Mouse (Mus musculus) limb, embryonic 10.5 days (tissue): ENCODE measurements around the gene Macrod2. TPM values are rescaled to one million over a fixed set of nuclear protein-coding genes. Genes with fewer than 3 reads are reported as not detected.

ENCODE experiments used
- DNase-seq: peaks from one replicate; pipeline ENCODE4 v3.0.0-alpha.2; 2017; ENCODE audit warnings: low spot score
- H3K27ac ChIP-seq: fragments of 300-500 bp; sonication (generic); 2 replicates; pipeline ENCODE4 v1.5.1; 2016; ENCODE audit warnings: mild to moderate bottlenecking
- H3K27me3 ChIP-seq: fragments of 300-500 bp; sonication (generic); 2 replicates; pipeline ENCODE4 v1.6.1; 2016; ENCODE audit warnings: low read depth, mild to moderate bottlenecking; ENCODE audit not compliant: poor library complexity, severe bottlenecking
- H3K36me3 ChIP-seq: fragments of 300-500 bp; sonication (generic); 2 replicates; pipeline ENCODE4 v1.6.1; 2016; ENCODE audit warnings: mild to moderate bottlenecking, moderate library complexity
- H3K4me1 ChIP-seq: fragments of 300-500 bp; sonication (generic); 2 replicates; pipeline ENCODE4 v1.6.1; 2016
- H3K4me3 ChIP-seq: fragments of 300-500 bp; sonication (generic); 2 replicates; pipeline ENCODE4 v1.5.1; 2016; ENCODE audit warnings: mild to moderate bottlenecking, moderate library complexity
- H3K9me3 ChIP-seq: fragments of 300-500 bp; sonication (generic); replicated peaks from 2 replicates; pipeline ENCODE4 v1.6.1; 2016; ENCODE audit warnings: mild to moderate bottlenecking
- WGBS: fragments of 180-500 bp; shearing (Covaris S2); methylation state at CpG from one replicate; pipeline ENCODE4 v1.1.7; 2016; 5-methylcytosine and 5-hydroxymethylcytosine counted together
- polyA plus RNA-seq: library from polyadenylated mRNA; unstranded; fragments of >200 nt; fragmentation: Nextera tagmentation; extraction: Ambion mirVana; gene quantifications from 2 replicates; pipeline ENCODE4 v1.2.1, GENCODE M21; 2016

The Macrod2 gene
- polyA plus RNA-seq, 1 experiment from 2014 or later: 42.7 TPM

DNA sequence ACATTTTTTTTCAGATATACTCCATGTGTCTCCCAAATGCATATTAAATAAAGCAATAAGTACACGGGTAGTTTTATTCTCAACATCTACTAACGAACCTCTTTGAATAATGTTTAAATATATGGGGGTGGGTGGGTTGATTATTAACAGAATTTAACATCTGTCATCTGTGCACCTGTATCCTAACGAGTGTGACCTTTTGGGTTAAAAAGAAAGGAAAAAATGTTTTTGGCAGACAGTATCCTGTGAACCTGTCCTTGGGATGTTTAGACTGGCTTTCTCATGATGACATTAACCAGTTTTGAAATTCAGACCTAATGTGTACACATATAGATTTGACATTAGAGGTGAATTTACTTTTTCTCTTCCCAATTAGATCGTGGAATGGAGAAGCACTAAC lies 805.4 kb downstream of the Macrod2 start:
- Histone ChIP-seq H3K36me3 (no peaks in the 10 kb centered on the region), H3K27me3 (no peaks in the 10 kb centered on the region), H3K4me3 (no peak overlapping the region), H3K9me3 (no peaks in the 10 kb centered on the region), H3K4me1 (0 out of 2 replicates have a peak, but pooled peaks cover 3% of the 10 kb centered on the region), H3K27ac (no peak overlapping the region)
- DNase-seq: no peak
- WGBS: 78% methylated on average over 4 of the region's 4 CpGs

DNA sequence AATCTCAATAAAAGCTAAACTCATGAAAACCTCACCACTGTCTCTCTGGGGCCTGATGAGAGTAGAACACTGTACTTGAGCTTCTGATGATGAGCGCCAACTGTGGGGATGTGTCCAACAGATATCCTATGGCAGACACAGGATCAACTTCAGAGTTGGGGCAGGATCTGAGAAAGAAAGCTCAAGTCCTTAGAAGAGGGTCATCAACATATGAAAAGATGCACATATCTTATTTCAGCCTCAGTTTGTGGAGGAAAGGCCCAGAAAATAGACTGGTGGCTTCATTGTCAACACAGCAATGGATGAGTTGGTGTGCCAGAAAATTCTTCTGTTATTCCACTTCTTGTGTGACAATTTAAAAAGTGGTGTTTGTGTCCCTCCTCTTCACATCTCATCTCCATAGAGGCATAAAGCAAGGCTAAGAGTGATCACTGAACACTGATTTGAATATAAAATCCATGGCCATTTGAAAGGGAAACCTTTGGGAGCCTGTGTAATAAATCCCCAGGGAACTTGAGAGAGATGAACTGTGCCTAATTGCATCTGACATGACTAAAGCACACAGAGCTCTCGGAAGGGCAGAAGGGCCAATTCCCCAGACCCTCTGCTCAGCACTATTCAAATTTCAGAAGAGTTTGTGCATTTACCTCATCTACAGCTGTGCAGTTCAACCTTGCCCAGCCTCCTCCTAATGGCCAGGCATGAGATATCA lies 806.4 kb downstream of the Macrod2 start:
- Histone ChIP-seq H3K27me3 (no peaks in the 10 kb centered on the region), H3K4me1 (0 out of 2 replicates have a peak, but pooled peaks cover 3% of the 10 kb centered on the region), H3K27ac (no peak overlapping the region), H3K4me3 (no peak overlapping the region), H3K36me3 (no peaks in the 10 kb centered on the region), H3K9me3 (no peaks in the 10 kb centered on the region)
- 65% methylated on average over 2 of the region's 2 CpGs for WGBS
- no peak for DNase-seq

DNA sequence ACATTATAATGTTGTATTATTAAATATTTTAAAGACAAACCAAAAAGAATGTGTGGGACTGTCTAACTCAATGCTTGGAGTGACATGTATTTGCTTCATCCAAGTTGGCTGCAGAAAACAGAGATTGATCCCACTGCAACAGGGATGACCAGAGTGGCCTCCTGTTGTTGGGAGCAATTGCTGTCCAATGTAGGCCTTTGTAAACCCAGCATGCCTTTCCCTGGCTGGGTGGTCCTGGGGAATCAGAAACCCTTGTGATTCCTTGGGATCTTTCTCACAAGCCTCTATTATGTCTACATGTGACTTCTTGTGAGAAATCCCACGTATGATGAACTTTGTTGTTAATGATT lies 806.9 kb downstream of the Macrod2 start:
- no peaks in the 10 kb centered on the region for H3K27me3 ChIP-seq
- H3K9me3 ChIP-seq: no peaks in the 10 kb centered on the region
- no peaks in the 10 kb centered on the region for H3K36me3 ChIP-seq
- H3K4me1 ChIP-seq: 0 out of 2 replicates have a peak, but pooled peaks cover 3% of the 10 kb centered on the region
- H3K4me3 ChIP-seq: no peak overlapping the region
- WGBS: 93% methylated on average over 1 of the region's 1 CpGs
- H3K27ac ChIP-seq: no peak overlapping the region
- DNase-seq: no peak

DNA sequence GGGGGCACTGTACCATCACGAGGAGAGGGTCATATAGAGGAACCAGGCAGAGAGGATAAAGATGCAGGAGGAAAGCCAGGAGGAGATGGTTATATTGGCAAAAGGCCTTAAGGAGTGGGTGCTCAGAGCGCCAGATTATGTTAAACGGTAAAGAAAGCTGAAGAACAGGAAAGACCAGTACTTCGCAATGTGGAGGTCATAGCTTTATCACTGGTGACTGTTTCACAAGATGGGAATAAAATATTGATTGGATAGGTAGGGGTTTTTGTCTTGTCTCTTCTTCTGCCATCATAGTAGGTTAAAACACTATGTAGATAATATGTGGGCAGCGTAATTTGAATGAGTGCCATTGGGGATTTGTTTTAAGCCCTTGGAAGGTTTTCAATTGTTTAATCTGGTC lies 816.2 kb downstream of the Macrod2 start:
- no peaks in the 10 kb centered on the region for H3K36me3 ChIP-seq
- H3K4me3 ChIP-seq: no peak overlapping the region
- WGBS: 92% methylated on average over 5 of the region's 5 CpGs
- H3K9me3 ChIP-seq: no peaks in the 10 kb centered on the region
- no peak for DNase-seq
- H3K27ac ChIP-seq: no peak overlapping the region
- H3K4me1 ChIP-seq: no peaks in the 10 kb centered on the region
- no peaks in the 10 kb centered on the region for H3K27me3 ChIP-seq

DNA sequence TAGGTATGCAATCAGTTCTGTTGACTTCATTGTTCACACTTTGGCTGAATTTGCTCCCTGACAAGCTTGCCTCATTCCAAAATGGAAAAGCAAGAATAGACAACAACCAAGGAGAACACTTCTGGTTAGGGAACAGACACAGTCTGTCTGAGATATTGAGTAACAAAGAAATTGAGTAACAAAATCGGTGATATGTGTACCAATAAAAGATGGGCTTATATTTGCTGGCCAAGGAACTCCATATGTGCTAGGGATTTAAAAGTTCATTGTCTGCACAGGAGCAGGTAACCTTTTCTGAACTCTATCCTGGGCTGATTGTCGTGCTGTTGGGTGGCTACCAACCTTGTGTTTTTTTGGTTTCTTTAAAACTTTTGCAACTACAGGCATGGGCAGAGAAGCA lies 817.2 kb downstream of the Macrod2 start:
- Histone ChIP-seq H3K4me1 (no peaks in the 10 kb centered on the region), H3K36me3 (no peaks in the 10 kb centered on the region), H3K27ac (no peak overlapping the region), H3K4me3 (no peak overlapping the region), H3K9me3 (no peaks in the 10 kb centered on the region), H3K27me3 (no peaks in the 10 kb centered on the region)
- DNase-seq: no peak
- 94% methylated on average over 2 of the region's 2 CpGs for WGBS

DNA sequence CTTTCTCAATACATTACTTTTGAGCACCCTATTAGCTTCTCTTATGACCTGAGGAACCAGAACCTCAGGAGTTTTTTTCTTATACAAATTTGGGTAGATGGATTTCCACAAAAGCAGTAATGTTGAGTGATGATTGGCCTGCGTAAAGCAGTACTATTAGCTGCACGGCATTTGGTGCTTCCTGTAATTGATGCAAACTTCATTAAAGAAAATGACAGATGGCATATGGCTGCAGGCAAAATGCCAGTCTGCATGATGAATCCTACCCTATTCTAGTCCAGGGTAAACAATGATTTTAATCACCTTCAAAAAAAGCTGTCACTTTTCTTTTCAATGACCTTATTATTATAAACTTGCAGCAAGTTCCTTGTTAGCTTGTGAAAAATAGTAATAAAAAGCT lies 822.4 kb downstream of the Macrod2 start:
- Histone ChIP-seq H3K27me3 (no peaks in the 10 kb centered on the region), H3K9me3 (no peaks in the 10 kb centered on the region; the same call in 1 of the 2 replicates), H3K36me3 (peaks cover 2% of the 10 kb centered on the region; the same call in 1 of the 2 replicates), H3K4me1 (0 out of 2 replicates have a peak, but pooled peaks cover 3% of the 10 kb centered on the region), H3K27ac (no peak overlapping the region), H3K4me3 (no peak overlapping the region)
- WGBS: 55% methylated on average over 2 of the region's 2 CpGs
- no peak for DNase-seq

DNA sequence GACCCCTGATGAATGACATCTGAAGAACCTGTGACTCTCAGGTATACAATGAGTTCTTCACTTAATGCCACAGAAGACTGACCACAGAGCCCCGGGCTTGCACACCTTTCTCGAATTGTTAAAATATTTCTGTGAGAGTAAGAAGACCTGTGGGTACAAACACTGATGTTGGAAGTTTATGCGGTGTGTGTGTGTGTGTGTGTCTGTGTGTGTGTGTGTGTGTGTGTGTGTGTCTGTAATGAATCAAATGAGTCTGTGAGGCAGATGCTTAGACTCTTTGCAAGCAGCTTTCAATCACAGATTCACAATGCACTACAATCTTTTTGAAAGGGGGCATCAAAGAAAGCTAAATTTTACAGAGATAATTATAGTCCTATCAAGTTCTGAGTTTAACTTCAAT lies 822.8 kb downstream of the Macrod2 start:
- DNase-seq: no peak
- H3K4me3 ChIP-seq: no peak overlapping the region
- no peak overlapping the region for H3K27ac ChIP-seq
- 90% methylated on average over 3 of the region's 3 CpGs for WGBS
- H3K4me1 ChIP-seq: 0 out of 2 replicates have a peak, but pooled peaks cover 3% of the 10 kb centered on the region
- H3K27me3 ChIP-seq: no peaks in the 10 kb centered on the region
- no peaks in the 10 kb centered on the region; the same call in 1 of the 2 replicates for H3K9me3 ChIP-seq
- peaks cover 2% of the 10 kb centered on the region; the same call in 1 of the 2 replicates for H3K36me3 ChIP-seq

DNA sequence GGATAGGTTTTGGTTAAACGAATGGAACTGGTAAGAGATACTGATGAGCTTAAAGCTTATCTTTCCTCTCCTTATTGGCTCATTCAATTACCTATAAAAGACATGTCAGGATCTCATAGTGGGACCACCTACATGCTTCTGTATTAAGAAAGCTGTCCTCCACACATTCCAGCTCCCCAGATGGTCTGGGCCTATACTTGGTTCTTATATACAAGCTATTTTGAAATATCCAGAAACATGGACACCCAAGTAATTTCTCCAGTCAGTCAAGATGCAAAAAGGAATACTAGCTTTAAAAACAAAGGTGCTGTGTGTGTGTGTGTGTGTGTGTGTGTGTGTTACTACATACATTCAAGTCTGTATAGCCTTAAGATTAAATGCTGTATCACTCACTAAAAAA lies 833.7 kb downstream of the Macrod2 start:
- Histone ChIP-seq H3K9me3 (no peaks in the 10 kb centered on the region), H3K27ac (no peak overlapping the region), H3K27me3 (no peaks in the 10 kb centered on the region), H3K36me3 (no peaks in the 10 kb centered on the region), H3K4me3 (no peak overlapping the region), H3K4me1 (peaks cover 23% of the 10 kb centered on the region)
- DNase-seq: no peak
- WGBS: 84% methylated on average over 1 of the region's 1 CpGs

DNA sequence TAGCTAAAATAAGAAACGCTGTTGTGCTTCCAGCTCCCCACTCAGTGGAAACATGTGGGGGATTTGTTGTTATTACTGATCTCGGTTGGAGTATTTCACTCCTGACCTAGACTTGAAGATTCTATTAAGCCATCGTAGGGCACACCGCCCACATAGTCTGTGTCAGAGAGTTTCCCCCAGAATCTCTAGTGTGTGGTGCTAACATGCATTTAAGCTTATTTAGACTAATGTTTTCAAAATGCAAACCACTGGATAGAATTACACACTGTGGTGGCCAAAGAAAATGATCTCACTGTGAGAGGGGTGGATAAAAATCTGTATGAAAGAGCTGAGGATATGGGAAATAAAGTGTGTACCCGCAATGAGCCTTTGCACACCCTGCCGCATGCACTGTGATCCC lies 834.7 kb downstream of the Macrod2 start:
- 80% methylated on average over 6 of the region's 6 CpGs for WGBS
- peaks cover 33% of the 10 kb centered on the region for H3K4me1 ChIP-seq
- no peak for DNase-seq
- no peak overlapping the region for H3K27ac ChIP-seq
- no peaks in the 10 kb centered on the region for H3K9me3 ChIP-seq
- H3K36me3 ChIP-seq: no peaks in the 10 kb centered on the region
- H3K27me3 ChIP-seq: no peaks in the 10 kb centered on the region
- no peak overlapping the region for H3K4me3 ChIP-seq

DNA sequence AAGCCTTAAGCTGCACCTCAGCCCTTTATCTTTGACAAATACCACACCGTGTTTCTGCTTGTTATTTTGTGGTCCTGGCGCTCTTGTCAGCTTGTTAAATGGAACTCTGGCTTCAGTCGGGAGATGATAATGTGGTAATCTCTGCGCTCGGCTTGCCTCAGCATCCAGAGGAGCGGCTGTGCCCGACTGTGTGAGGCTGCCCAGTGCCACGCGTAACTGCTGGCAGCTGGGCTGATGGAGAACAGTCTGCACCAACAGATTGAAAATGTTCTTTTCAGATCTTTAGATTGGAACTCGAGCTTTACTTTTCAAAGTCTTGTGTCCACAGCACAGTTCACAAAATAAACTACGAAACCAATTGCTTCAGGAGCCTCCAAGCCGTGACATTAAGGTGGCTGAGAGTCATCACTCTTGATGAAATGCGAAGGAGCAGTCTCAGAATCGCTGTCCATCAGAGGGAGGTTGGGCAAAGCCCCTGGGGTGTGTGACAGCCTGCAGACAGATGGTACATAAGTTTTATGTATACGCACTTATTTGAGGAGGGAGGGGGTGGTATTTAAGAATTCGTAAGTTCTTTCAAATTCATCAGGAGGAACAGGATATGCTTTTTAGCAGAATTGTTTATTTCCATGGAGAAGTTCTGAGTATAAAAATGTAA lies 836.0 kb downstream of the Macrod2 start:
- no peaks in the 10 kb centered on the region for H3K9me3 ChIP-seq
- H3K27me3 ChIP-seq: no peaks in the 10 kb centered on the region
- peak; percentile 33 for DNase-seq
- H3K4me3 ChIP-seq: peak overlapping the region; percentile 9; the same call in 1 of the 2 replicates
- H3K36me3 ChIP-seq: no peaks in the 10 kb centered on the region
- H3K4me1 ChIP-seq: peaks cover 41% of the 10 kb centered on the region
- WGBS: 27% methylated on average over 16 of the region's 16 CpGs
- peak overlapping the region; percentile 47 for H3K27ac ChIP-seq

DNA sequence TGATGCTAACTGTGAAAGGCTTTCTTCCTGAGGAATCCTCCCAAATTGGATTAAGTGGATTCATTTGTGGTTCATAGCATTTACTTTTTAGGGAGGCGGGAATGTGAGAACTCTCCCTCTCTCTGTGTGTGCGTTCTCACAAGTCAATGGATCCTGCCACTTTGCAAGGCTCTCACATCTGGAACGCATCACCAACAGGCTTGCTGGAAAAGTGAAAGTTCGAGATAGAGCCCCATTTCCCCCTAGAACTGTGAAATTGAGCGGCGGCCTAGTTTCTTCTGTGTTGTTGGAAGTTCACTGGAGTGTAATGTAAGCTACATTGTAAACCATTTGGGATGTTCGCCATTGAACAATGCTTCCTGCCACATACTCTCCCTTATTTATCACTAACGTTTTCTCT lies 839.2 kb downstream of the Macrod2 start:
- DNase-seq: peak; percentile 73
- peaks cover 46% of the 10 kb centered on the region for H3K4me1 ChIP-seq
- no peaks in the 10 kb centered on the region for H3K27me3 ChIP-seq
- no peaks in the 10 kb centered on the region for H3K36me3 ChIP-seq
- H3K4me3 ChIP-seq: no peak overlapping the region
- peak overlapping the region; percentile 80 for H3K27ac ChIP-seq
- no peaks in the 10 kb centered on the region for H3K9me3 ChIP-seq
- 20% methylated on average over 8 of the region's 8 CpGs for WGBS

DNA sequence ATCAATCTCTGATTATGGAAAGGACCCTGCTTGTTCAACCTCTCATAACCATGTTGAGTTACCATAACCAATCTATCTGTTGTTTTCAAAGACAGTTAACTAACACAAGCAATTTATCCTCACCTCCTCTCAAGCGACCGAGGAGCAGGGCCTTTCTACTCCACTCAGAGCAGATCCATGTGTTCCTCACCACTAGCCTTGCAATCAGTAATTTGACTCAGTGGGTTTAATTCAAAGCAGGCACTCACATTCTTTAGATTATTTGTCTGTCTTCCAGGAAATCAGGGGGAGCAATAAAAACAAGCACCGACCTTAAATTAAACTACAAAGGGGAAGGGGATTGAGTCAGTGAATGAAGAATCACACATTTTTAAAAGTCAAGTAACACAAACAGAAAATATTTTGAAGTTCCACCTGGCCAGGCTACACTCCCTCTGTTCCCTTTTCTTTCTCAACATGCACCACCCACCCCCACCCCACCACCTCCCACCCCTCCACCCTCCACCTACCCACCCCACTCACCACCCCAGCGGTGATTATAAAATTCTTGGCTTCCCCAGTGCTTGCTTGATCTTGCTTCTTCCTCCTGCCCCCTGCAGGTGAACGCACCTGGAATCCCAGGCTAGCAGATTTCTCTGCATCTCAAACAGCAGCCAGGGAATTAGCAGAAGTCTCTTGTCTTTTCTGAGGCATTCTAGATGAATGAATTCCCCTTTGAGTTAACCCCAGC lies 839.8 kb downstream of the Macrod2 start:
- peak overlapping the region; percentile 80 for H3K27ac ChIP-seq

DNA sequence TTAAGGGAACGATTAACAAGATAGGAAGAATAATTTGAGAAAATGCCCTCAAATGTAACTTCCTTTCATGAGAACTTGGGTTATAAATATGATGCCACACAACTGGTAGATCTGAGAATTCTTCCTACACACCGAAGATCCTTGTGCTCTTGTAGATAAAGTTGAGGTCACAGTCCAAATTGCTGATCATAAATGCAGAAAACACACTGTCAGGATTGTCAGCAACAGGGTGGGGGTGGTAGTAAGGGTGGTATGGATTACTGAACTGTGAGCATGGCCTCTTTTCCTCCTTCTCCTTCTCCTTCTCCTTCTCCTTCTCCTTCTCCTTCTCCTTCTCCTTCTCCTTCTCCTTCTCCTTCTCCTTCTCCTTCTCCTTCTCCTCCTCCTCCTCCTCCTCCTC lies 852.6 kb downstream of the Macrod2 start:
- WGBS: 88% methylated on average over 2 of the region's 2 CpGs
- no peak overlapping the region for H3K27ac ChIP-seq

More for the DNA sequence above, 839.8 kb downstream of the Macrod2 start:
- Histone ChIP-seq H3K4me3 (no peak overlapping the region), H3K4me1 (peaks cover 43% of the 10 kb centered on the region), H3K9me3 (no peaks in the 10 kb centered on the region), H3K36me3 (no peaks in the 10 kb centered on the region), H3K27me3 (no peaks in the 10 kb centered on the region)
- DNase-seq: peak; percentile 53
- 6% methylated on average over 5 of the region's 5 CpGs for WGBS

More for the DNA sequence above, 852.6 kb downstream of the Macrod2 start:
- H3K27me3 ChIP-seq: no peaks in the 10 kb centered on the region
- no peak overlapping the region for H3K4me3 ChIP-seq
- H3K9me3 ChIP-seq: no peaks in the 10 kb centered on the region
- 0 out of 2 replicates have a peak, but pooled peaks cover 1% of the 10 kb centered on the region for H3K4me1 ChIP-seq
- no peaks in the 10 kb centered on the region for H3K36me3 ChIP-seq
- no peak for DNase-seq
